Mouse (Mus musculus): ENCODE measurements around the gene Zc3hc1.

DNA sequence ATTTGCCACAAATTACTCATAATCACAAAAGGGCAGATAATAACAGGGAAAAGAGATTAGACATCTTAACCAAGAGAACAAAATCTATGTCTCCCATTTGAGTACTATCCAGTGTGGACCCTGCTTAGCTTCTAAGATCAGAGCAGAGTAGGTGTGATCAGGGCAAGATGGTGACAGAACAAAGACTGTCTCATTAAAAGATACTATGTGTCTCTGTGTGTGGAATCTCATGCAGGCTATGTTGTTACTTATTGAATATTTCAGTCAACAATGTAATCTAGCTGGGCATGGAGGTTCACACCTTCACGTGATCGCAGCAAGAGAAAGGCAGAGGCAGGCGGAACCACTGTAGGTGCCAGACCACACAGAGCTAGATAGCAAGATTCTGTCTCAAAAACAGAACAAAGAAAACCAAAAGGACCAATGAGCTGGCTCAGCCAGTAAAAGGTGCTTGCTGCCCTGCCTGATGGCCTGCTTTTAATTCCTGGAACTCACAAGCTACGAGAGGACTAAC is 43.5 kb downstream of the Zc3hc1 start:
- no peak for TF ChIP-seq CTCF (IDR thresholded peaks at IDR 0.05; ENCODE audit: insufficient read depth, low read depth, low read length)
- TF ChIP-seq POLR2A (IDR thresholded peaks at IDR 0.05; ENCODE audit: insufficient read depth, low read depth, low read length) = no peak

Measured in olfactory bulb, adult 2 months (tissue).